Mouse (Mus musculus): ENCODE data around the gene 1700020L24Rik. TPM values are rescaled to one million over a fixed set of nuclear protein-coding genes. Genes with fewer than 3 reads are reported as not detected.

1700020L24Rik gene
- total and polyA plus RNA-seq, 3 experiments, result 0.60 TPM; not detected in 2

DNA sequence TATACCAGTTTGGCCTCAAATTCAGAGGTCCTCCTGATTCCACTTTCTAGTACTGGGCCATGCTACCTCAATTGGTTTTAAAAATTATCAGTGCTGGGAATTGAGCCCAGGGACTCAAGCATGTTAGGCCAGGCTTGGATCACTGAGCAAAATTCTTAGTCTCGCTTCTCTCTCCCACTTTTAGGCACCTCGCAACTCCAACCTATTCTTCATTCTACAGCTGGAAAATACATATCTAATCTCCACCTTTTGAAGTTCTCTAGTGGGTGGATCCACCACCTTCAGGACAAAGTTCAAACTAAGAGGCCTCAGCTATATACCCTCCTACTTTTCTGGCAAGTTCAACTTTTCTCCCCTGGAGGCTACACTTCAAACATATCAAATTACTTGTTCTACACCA is 34.3 kb downstream of the 1700020L24Rik start:
- Histone ChIP-seq H3K4me3 (ENCODE audit: control insufficient read depth in 1 of 2, insufficient read depth in 1 of 2, low read depth in 2 of 2, low read length in 2 of 2) (peak overlapping the region; percentile 50 to 69), H3K79me2 (ENCODE audit: control insufficient read depth, insufficient read depth, low read length, poor library complexity) (peaks cover 40% of the 10 kb centered on the region), H3K4me1 (ENCODE audit: control insufficient read depth in 1 of 2, insufficient read depth in 2 of 2, low read length in 2 of 2) (peaks cover 18 to 20% of the 10 kb centered on the region in 2 experiments), H3K36me3 (ENCODE audit: control insufficient read depth in 1 of 2, insufficient read depth in 2 of 2, low read length in 2 of 2) (peaks cover 20 to 36% of the 10 kb centered on the region in 2 experiments), H3K27ac (ENCODE audit: control insufficient read depth, low read depth, low read length) (peak overlapping the region; percentile 98), H3K9ac (ENCODE audit: control insufficient read depth, low read depth, low read length, poor library complexity, severe bottlenecking) (peak overlapping the region; percentile 96), H3K9me3 (replicated peaks; ENCODE audit: insufficient read depth, low read length) (no peaks in the 10 kb centered on the region), H3K27me3 (ENCODE audit: control insufficient read depth in 1 of 2, insufficient read depth in 2 of 2, low read length in 2 of 2) (no peaks in the 10 kb centered on the region)
- no peak for TF ChIP-seq EP300 (IDR thresholded peaks at IDR 0.05; ENCODE audit: low read depth in 1 of 2, low read length in 2 of 2)
- TF ChIP-seq NRF1 (IDR thresholded peaks at IDR 0.05; ENCODE audit: insufficient read depth, low read depth, low read length, poor library complexity, severe bottlenecking), result no peak
- TF ChIP-seq MYC (IDR thresholded peaks at IDR 0.05; ENCODE audit: low read depth, low read length), result 0 out of 2 replicates have a peak, but pooled peaks have one; percentile 26
- no peak for TF ChIP-seq ELF1 (IDR thresholded peaks at IDR 0.05; ENCODE audit: low read depth, low read length)
- no peak for TF ChIP-seq KAT2A (conservative IDR thresholded peaks at IDR 0.05; ENCODE audit: low read depth, low read length)
- no peak for TF ChIP-seq GABPA (IDR thresholded peaks at IDR 0.05; ENCODE audit: low read depth, low read length)
- TF ChIP-seq MAFK (IDR thresholded peaks at IDR 0.05; ENCODE audit: borderline replicate concordance, low read depth, low read length), result no peak
- no peak for TF ChIP-seq ETS1 (IDR thresholded peaks at IDR 0.05; ENCODE audit: low read depth, low read length)
- peak; percentile 72 for DNase-seq (ENCODE audit: low read depth, low spot score)

DNA sequence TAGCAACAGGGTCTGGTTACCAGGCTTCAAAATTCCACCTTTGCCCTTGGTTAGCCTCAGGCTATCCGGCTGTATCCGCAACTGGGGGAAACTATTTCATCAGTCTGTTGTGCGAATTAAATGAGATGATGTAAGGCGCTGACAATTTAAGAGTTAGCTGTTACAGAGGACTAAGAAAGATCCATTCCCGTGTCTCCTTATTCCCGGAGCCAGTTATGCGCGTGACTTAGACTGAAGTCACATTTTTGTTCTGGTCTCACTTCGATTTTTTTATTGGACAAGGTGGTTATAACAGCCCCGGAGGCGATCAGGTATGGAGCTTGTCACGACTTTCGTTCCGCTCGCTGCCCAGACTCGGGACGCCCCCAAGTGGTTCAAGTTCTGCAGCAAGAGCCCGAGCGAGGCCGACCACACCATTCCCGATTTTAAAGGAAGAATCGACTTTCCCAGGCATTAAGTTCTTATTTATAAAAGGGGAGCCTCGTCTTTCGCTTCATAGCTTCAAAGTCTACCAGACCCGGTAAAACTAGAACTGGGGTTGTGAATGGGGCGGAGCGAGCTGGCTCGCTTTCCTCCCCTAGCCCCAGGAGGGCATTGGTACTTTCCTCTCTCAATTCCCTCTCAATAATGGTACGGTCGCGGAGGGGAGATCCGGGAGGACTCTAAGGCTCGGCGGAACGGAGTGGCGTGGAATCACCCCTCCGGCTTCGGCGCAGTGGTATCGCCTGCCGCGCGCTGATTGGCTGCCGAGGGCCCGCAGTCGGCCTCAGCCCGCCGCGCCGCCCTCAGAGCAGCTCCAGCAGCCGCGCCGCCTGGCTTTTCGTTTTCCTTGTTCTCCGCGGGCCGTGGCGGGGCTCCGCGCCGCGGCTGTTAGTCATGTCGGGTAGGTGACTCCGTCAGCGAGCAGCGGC is 35.1 kb downstream of the 1700020L24Rik start, which contains the start of gene Taf15:
Taf15 (plus strand) TSS at position 763 of the 911 bp plus-strand sequence.
- DNase-seq (ENCODE audit: low read depth, low spot score), result peak; percentile 100
- H3K79me2 ChIP-seq (ENCODE audit: control insufficient read depth, insufficient read depth, low read length, poor library complexity), result peaks cover 44% of the 10 kb centered on the region
- peak within 1 kb of the TSS; percentile 98 for H3K27ac ChIP-seq (ENCODE audit: control insufficient read depth, low read depth, low read length)
- H3K9me3 ChIP-seq (replicated peaks; ENCODE audit: insufficient read depth, low read length), result no peaks in the 10 kb centered on the region
- H3K27me3 ChIP-seq (ENCODE audit: control insufficient read depth in 1 of 2, insufficient read depth in 2 of 2, low read length in 2 of 2), result no peaks in the 10 kb centered on the region
- H3K4me1 ChIP-seq (ENCODE audit: control insufficient read depth in 1 of 2, insufficient read depth in 2 of 2, low read length in 2 of 2), result peaks cover 18 to 20% of the 10 kb centered on the region in 2 experiments
- peak within 1 kb of the TSS; percentile 96 for H3K9ac ChIP-seq (ENCODE audit: control insufficient read depth, low read depth, low read length, poor library complexity, severe bottlenecking)
- peaks cover 28 to 39% of the 10 kb centered on the region in 2 experiments for H3K36me3 ChIP-seq (ENCODE audit: control insufficient read depth in 1 of 2, insufficient read depth in 2 of 2, low read length in 2 of 2)
- H3K4me3 ChIP-seq (ENCODE audit: control insufficient read depth in 1 of 2, insufficient read depth in 1 of 2, low read depth in 2 of 2, low read length in 2 of 2), result peak within 1 kb of the TSS; percentile 92 to 98
- peak; percentile 98 for TF ChIP-seq SIN3A (IDR thresholded peaks at IDR 0.05; ENCODE audit: low read length)
- TF ChIP-seq MAX (IDR thresholded peaks at IDR 0.05; ENCODE audit: low read length), result peak; percentile 89
- no peak for TF ChIP-seq TAL1 (IDR thresholded peaks at IDR 0.05; ENCODE audit: low read length)
- peak; percentile 88 for TF ChIP-seq NELFE (IDR thresholded peaks at IDR 0.05; ENCODE audit: low read depth, low read length)
- 0 out of 2 replicates have a peak, but pooled peaks have one; percentile 2 for TF ChIP-seq USF1 (IDR thresholded peaks at IDR 0.05; ENCODE audit: low read depth, low read length)
- no peak for TF ChIP-seq GABPA (IDR thresholded peaks at IDR 0.05; ENCODE audit: low read depth, low read length)
- no peak; the same call in 1 of the 2 replicates for TF ChIP-seq CHD2 (IDR thresholded peaks at IDR 0.05; ENCODE audit: low read length)
- no peak for TF ChIP-seq NRF1 (IDR thresholded peaks at IDR 0.05; ENCODE audit: insufficient read depth, low read depth, low read length, poor library complexity, severe bottlenecking)
- TF ChIP-seq TCF12 (IDR thresholded peaks at IDR 0.05; ENCODE audit: low read depth, low read length), result peak; percentile 69
- TF ChIP-seq TBP (IDR thresholded peaks at IDR 0.05; ENCODE audit: low read depth, low read length), result peak; percentile 82
- TF ChIP-seq MEF2A (IDR thresholded peaks at IDR 0.05; ENCODE audit: extremely low read depth, insufficient replicate concordance, low read depth, low read length, poor library complexity, severe bottlenecking), result no peak
- no peak for TF ChIP-seq JUND (IDR thresholded peaks at IDR 0.05; ENCODE audit: low read depth, low read length)
- TF ChIP-seq MYB (IDR thresholded peaks at IDR 0.05; ENCODE audit: low read depth, low read length), result no peak
- no peak for TF ChIP-seq USF2 (IDR thresholded peaks at IDR 0.05; ENCODE audit: borderline replicate concordance in 1 of 2, insufficient read depth in 1 of 2, low read depth in 1 of 2, low read length in 2 of 2)
- TF ChIP-seq SMC3 (IDR thresholded peaks at IDR 0.05; ENCODE audit: low read depth, low read length), result no peak
- peak; percentile 29 for TF ChIP-seq KAT2A (conservative IDR thresholded peaks at IDR 0.05; ENCODE audit: low read depth, low read length)
- TF ChIP-seq GATA1 (IDR thresholded peaks at IDR 0.05; ENCODE audit: low read depth, low read length), result no peak
- TF ChIP-seq ZC3H11A (IDR thresholded peaks at IDR 0.05; ENCODE audit: low read depth, low read length), result no peak
- TF ChIP-seq ZKSCAN1 (IDR thresholded peaks at IDR 0.05; ENCODE audit: low read depth, low read length), result no peak
- no peak for TF ChIP-seq UBTF (IDR thresholded peaks at IDR 0.05; ENCODE audit: borderline replicate concordance, insufficient read depth, low read depth, low read length)
- TF ChIP-seq ZMIZ1 (IDR thresholded peaks at IDR 0.05; ENCODE audit: low read depth, low read length), result peak; percentile 74
- TF ChIP-seq HCFC1 (IDR thresholded peaks at IDR 0.05; ENCODE audit: low read depth, low read length), result peak; percentile 86
- TF ChIP-seq ELF1 (IDR thresholded peaks at IDR 0.05; ENCODE audit: low read depth, low read length), result peak; percentile 38; the same call in 1 of the 2 replicates
